Mouse (Mus musculus): ENCODE results near the gene Arid1b.

Gene Arid1b

GRCm38 (mm10) chr17:5196508-5196907, 202.4 kb downstream of the Arid1b start:
- no peak for DNase-seq

GRCm38 (mm10) chr17:5197083-5197482, 203.0 kb downstream of the Arid1b start:
- no peak for DNase-seq

GRCm38 (mm10) chr17:5197765-5198164, 203.6 kb downstream of the Arid1b start:
- DNase-seq: no peak

GRCm38 (mm10) chr17:5198252-5198651, 204.1 kb downstream of the Arid1b start:
- no peak for DNase-seq

GRCm38 (mm10) chr17:5198811-5199210, 204.7 kb downstream of the Arid1b start:
- DNase-seq: no peak

GRCm38 (mm10) chr17:5200638-5201037, 206.5 kb downstream of the Arid1b start:
- DNase-seq: no peak

GRCm38 (mm10) chr17:5201859-5202598, 207.9 kb downstream of the Arid1b start:
- DNase-seq: no peak

- DNase-seq: no peak
These were observed 208.6 kb downstream of the Arid1b start for GRCm38 (mm10) chr17:5202756-5203155.

GRCm38 (mm10) chr17:5203346-5204102, 209.4 kb downstream of the Arid1b start:
- DNase-seq: no peak

- DNase-seq: no peak
These were observed 210.1 kb downstream of the Arid1b start for GRCm38 (mm10) chr17:5204103-5204665.

GRCm38 (mm10) chr17:5205163-5205581, 211.0 kb downstream of the Arid1b start:
- no peak for DNase-seq

- no peak for DNase-seq
These were observed 212.6 kb downstream of the Arid1b start for GRCm38 (mm10) chr17:5206731-5207130.

- no peak for DNase-seq
These were observed 213.7 kb downstream of the Arid1b start for GRCm38 (mm10) chr17:5207881-5208280.

GRCm38 (mm10) chr17:5208362-5208761, 214.2 kb downstream of the Arid1b start:
- no peak for DNase-seq

- no peak for DNase-seq
These were observed 214.9 kb downstream of the Arid1b start for GRCm38 (mm10) chr17:5209076-5209475.

- DNase-seq: no peak
These were observed 216.1 kb downstream of the Arid1b start for GRCm38 (mm10) chr17:5210101-5210727.

- DNase-seq: no peak
These were observed 216.8 kb downstream of the Arid1b start for GRCm38 (mm10) chr17:5210891-5211290.

- DNase-seq: peak; percentile 67
These were observed 218.0 kb downstream of the Arid1b start for GRCm38 (mm10) chr17:5212166-5212565.

- DNase-seq: no peak
These were observed 219.3 kb downstream of the Arid1b start for GRCm38 (mm10) chr17:5213441-5213840.

GRCm38 (mm10) chr17:5215352-5215751, 221.2 kb downstream of the Arid1b start:
- no peak for DNase-seq

GRCm38 (mm10) chr17:5216965-5217546, 222.9 kb downstream of the Arid1b start:
- no peak for DNase-seq

GRCm38 (mm10) chr17:5217852-5218845, 224.0 kb downstream of the Arid1b start:
- DNase-seq: no peak
